Mouse (Mus musculus) heart, adult 11 months (tissue): ENCODE measurements around the gene Olfr979.
"Not testable (repeated sequence)": the region's sequence is repeated elsewhere in the genome, so short reads cannot be mapped to it uniquely, and the experiment has no call there.

Experiments used
- DNase-seq: peaks from one replicate; pipeline ENCODE4 v3.0.0; 2022

Gene Olfr979

DNA sequence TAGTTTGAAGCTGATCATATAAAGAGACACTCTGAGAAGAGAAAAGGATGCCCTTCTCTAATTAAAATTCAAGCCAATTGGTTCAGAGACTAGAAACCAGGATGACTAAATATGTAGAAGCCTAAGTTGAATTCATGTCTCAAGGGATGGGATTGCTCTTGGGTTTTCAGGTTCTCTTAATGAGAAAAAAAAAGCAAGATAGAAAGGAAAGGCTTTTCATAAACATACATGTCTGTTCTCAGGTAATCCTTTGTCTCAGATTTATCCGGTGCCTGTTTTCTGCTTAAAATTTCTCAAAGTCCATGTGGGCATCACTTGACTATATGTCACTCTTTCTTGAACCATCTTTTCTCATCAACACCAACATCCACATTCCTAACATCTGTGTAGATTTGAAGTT, at the start of gene Olfr979:
Gene Olfr979 (minus strand): TSS at position 101 of the 400 bp plus-strand sequence.
- no peak for DNase-seq

DNA sequence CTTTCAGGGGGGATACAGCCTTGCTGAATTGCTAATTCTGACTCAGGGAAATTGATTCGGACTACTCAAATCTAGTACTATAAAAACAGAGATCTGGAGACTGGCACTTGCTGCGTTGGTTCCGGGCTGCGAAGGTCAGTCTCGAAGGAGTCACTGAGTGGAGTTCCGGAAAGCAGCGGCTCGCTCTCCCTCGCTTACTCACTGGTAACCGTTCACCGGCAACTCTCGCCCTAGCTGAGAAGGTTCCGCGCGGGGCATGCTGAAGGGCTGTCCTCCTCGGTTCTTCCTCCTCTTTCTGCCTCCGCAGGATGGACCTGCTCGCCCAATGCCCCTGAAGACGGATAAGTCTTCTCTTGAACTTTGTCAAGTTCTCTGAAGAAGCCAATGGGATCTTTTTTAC, 46.9 kb upstream of the Olfr979 start:
- DNase-seq = peak; percentile 80

DNA sequence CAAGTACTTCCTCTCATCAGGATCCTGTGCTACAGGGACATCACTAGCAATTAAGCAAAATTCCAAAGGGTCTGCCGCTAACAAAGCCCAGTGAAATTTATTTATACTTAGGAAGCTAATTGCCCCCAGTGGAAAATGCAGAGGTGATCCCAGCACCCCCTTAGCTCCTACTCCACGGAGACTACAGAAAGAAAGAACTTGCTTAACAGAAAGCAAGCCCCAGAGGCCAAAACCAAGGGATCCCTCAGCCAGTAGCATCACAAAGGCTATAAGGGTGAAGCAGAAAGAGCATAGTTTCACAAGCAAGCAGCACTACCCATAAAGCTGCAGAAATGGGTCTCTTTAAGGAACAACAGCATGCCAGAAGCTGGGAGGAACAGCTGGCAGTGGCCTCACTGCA, 17.9 kb upstream of the Olfr979 start, which contains the start of gene Olfr981:
Gene Olfr981 (plus strand): TSS at position 301 of the 400 bp plus-strand sequence.
- DNase-seq = no peak

DNA sequence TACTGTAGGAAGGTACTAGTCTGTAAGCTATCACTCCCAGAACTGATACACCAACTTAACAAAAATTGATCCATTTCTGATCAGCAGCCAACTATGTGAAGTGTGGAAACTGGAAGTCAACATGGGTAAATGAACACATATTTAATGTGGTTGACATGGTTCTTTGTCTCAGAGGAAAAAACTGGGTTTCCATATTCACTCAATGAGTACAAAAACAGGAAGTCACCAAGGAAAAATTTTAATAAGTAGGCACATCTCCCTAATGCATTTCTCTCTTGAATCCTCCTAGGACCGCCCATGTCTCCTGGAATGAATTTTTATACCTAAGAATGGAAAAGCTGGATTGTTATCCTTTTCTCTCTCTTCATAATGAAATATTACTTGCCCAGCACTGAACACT, 6.2 kb upstream of the Olfr979 start, which contains the start of gene Olfr980:
Gene Olfr980 (minus strand): TSS at position 101 of the 400 bp plus-strand sequence.
- DNase-seq = no peak

DNA sequence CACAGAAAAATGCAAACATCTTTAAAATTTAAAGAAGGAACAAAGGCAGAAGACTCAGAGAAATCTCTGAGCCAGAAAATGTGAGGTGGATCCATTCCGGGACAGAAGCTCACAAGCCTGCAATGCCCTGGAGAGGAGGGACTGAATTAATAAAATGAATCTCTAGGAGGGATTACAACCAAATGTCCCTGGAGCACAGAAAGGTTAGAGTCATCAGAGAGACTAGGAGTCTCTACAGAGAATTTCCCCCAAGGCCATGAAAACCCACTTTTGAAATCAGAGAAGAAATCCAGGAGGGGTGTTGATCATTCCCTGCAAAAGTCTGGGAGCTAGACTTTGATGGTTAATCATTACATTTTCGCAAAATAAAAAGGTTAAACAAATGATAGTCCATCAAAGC, 11.5 kb downstream of the Olfr979 start, which contains the start of gene Olfr978:
Gene Olfr978 (plus strand): TSS at position 301 of the 400 bp plus-strand sequence.
- no peak for DNase-seq

DNA sequence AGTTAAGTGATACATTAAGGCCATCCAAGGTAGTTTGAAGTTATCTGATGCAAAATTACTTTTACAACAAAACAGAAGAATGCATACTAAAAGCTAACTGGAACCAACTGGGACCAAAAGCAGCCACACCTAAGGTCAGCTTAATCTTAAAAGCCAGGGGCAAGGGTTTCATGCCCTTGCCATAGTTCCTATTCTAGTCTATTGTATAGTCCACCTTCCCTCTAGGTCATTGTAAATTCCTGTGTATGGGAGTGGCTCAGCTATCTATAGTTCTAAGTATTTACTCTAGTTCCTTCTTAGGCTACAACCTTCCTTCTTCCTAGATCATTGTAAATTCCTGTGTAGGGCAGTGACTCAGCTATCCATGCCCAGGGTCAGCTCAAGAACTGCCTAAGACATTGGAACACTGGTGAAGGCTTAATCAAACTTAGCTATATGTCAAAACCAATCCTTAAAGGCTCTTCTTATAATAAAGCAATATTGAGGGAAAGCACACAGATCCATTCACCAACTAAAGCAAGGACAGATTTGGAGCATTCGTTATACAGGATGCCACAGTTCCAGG, 26.6 kb downstream of the Olfr979 start:
- not testable (repeated sequence) for DNase-seq

DNA sequence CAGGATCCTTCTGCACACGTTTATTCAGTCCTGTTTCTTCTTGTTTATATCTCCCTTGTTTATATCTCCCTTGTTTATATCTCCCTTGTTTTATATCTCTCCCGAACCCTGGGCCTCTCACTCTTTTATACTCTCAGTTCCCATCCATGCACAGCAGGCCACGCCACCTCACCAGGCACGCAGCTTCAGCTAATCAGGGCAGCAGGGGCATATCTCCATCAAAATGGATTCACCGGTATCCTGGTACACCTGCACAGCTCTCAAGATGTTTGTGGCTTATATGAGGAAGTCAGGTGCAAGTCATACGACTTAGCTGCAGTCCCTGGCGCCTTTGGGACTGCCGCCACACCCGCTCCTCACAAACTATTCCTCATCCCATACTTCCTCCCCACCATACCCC, 42.2 kb downstream of the Olfr979 start, which contains the start of gene Olfr976:
Gene Olfr976 (minus strand): TSS at position 101 of the 400 bp plus-strand sequence.
- DNase-seq = not testable (repeated sequence)

DNA sequence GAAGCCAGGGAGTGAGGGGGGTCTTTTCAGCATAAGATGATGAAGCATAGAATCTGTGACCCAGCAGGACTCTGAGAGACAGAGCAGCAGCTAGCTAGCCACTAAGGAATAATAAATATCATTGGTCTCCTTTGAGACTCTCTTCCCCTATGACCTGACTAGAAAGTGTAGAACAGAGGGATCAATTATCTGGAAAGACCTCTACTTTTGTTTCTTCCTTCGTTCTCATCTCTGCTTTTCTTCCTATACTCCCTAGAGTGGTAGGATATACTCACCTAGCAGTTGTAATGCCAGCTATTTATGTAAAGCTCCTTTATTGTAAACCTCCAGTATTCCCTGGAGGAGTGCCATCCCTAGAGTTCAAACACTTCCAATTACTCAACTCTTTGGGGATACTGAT, 51.3 kb downstream of the Olfr979 start, which contains the start of gene Olfr975:
Gene Olfr975 (minus strand): TSS at position 101 of the 400 bp plus-strand sequence.
- DNase-seq = no peak
